Mouse (Mus musculus) hindlimb bud, embryonic 11.5 days (tissue): ENCODE measurements around the gene Pakap.

Source experiments
- DNase-seq: peaks from one replicate; pipeline ENCODE4 v3.0.0-alpha.2; 2012; ENCODE audit warnings: low read depth, low spot score; ENCODE audit errors: extremely low spot score

Gene Pakap

GRCm38 (mm10) chr4:57670813-57671469 lies 103.0 kb downstream of the Pakap start:
- no peak for DNase-seq

GRCm38 (mm10) chr4:57672541-57672940 lies 104.6 kb downstream of the Pakap start:
- no peak for DNase-seq

- peak; percentile 86 for DNase-seq
Measured at GRCm38 (mm10) chr4:57672996-57673906, 105.3 kb downstream of the Pakap start.

GRCm38 (mm10) chr4:57674351-57674750 lies 106.4 kb downstream of the Pakap start:
- no peak for DNase-seq

- no peak for DNase-seq
Measured at GRCm38 (mm10) chr4:57675387-57675786, 107.4 kb downstream of the Pakap start.

- no peak for DNase-seq
Measured at GRCm38 (mm10) chr4:57677916-57678315, 109.9 kb downstream of the Pakap start.

GRCm38 (mm10) chr4:57678991-57679457 lies 111.0 kb downstream of the Pakap start:
- no peak for DNase-seq

GRCm38 (mm10) chr4:57680186-57680585 lies 112.2 kb downstream of the Pakap start:
- DNase-seq: no peak

GRCm38 (mm10) chr4:57681511-57681910 lies 113.5 kb downstream of the Pakap start:
- no peak for DNase-seq

- DNase-seq: no peak
Measured at GRCm38 (mm10) chr4:57682341-57682740, 114.4 kb downstream of the Pakap start.

GRCm38 (mm10) chr4:57682944-57683343 lies 115.0 kb downstream of the Pakap start:
- DNase-seq: no peak

- DNase-seq: no peak
Measured at GRCm38 (mm10) chr4:57684676-57685215, 116.8 kb downstream of the Pakap start.

- no peak for DNase-seq
Measured at GRCm38 (mm10) chr4:57686736-57687135, 118.8 kb downstream of the Pakap start.

GRCm38 (mm10) chr4:57687583-57687982 lies 119.6 kb downstream of the Pakap start:
- no peak for DNase-seq

GRCm38 (mm10) chr4:57688131-57688530 lies 120.2 kb downstream of the Pakap start:
- DNase-seq: no peak

- DNase-seq: no peak
Measured at GRCm38 (mm10) chr4:57690001-57690400, 122.0 kb downstream of the Pakap start.

- DNase-seq: no peak
Measured at GRCm38 (mm10) chr4:57690805-57691204, 122.8 kb downstream of the Pakap start.

GRCm38 (mm10) chr4:57694356-57695136 lies 126.6 kb downstream of the Pakap start:
- no peak for DNase-seq

- DNase-seq: no peak
Measured at GRCm38 (mm10) chr4:57696955-57697354, 129.0 kb downstream of the Pakap start.

GRCm38 (mm10) chr4:57697918-57698611 lies 130.1 kb downstream of the Pakap start:
- no peak for DNase-seq
